Mouse (Mus musculus) bone marrow, adult 2 months (tissue): ENCODE data around the gene Adcy9. TPM values are rescaled to one million over a fixed set of nuclear protein-coding genes. Genes with fewer than 3 reads are reported as not detected.

ENCODE experiments used
- H3K27ac ChIP-seq: fragments of 200-500 bp; 2 replicates; pipeline ENCODE4 v1.5.1; 2012; ENCODE audit warnings: low read depth, mild to moderate bottlenecking, control low read depth, inconsistent platforms, low read length; ENCODE audit not compliant: control insufficient read depth, poor library complexity, insufficient read depth
- H3K4me1 ChIP-seq: fragments of 200-500 bp; 2 replicates; pipeline ENCODE4 v1.6.1; 2011; ENCODE audit warnings: low read length; ENCODE audit not compliant: control insufficient read depth, insufficient read depth
- H3K4me3 ChIP-seq: fragments of 200-500 bp; replicated peaks from 2 replicates; pipeline ENCODE3; 2011; ENCODE audit warnings: mild to moderate bottlenecking, low read depth, low read length, control low read depth; ENCODE audit not compliant: control insufficient read depth
- CTCF ChIP-seq: fragments of 200-500 bp; IDR thresholded peaks from 2 replicates; pipeline ENCODE4 v1.5.1; 2011; ENCODE audit warnings: low read length, control low read depth; ENCODE audit not compliant: control insufficient read depth, insufficient read depth
- POLR2A ChIP-seq: fragments of 200-500 bp; IDR thresholded peaks from 2 replicates; pipeline ENCODE4 v1.6.1; 2011; ENCODE audit warnings: low read depth, mild to moderate bottlenecking, control low read depth, low read length, borderline replicate concordance; ENCODE audit not compliant: control insufficient read depth
- WGBS: fragments of 180-500 bp; shearing (Covaris S2); methylation state at CpG from one replicate; pipeline ENCODE4 v1.1.7; 2018; 5-methylcytosine and 5-hydroxymethylcytosine counted together
- polyA plus RNA-seq: library from polyadenylated mRNA; stranded (reverse); fragments of >200 nt; gene quantifications from 2 replicates; pipeline ENCODE4 v1.2.4, GENCODE M21; 2011; ENCODE audit warnings: low replicate concordance; ENCODE audit not compliant: missing spikeins, insufficient read depth, insufficient read length

Adcy9 gene
- polyA plus RNA-seq, 1 experiment = 5.2 TPM

GRCm38 (mm10) chr16:4430232-4430631, 9.9 kb upstream of the Adcy9 start:
- WGBS = 82% methylated on average over 5 of the region's 5 CpGs
- Histone ChIP-seq H3K27ac (no peak overlapping the region), H3K4me1 (no peaks in the 10 kb centered on the region; the same call in 1 of the 2 replicates), H3K4me3 (no peak overlapping the region)
- TF ChIP-seq POLR2A = no peak
- TF ChIP-seq CTCF = no peak

- 12% methylated on average over 4 of the region's 4 CpGs for WGBS
- TF ChIP-seq CTCF (no peak), POLR2A (no peak)
- no peak overlapping the region for H3K27ac ChIP-seq
- H3K4me3 ChIP-seq = no peak overlapping the region
- H3K4me1 ChIP-seq = no peaks in the 10 kb centered on the region; the same call in 1 of the 2 replicates
Observed at GRCm38 (mm10) chr16:4425658-4426234, 5.4 kb upstream of the Adcy9 start.

GRCm38 (mm10) chr16:4423613-4424012, 3.3 kb upstream of the Adcy9 start:
- Histone ChIP-seq H3K4me1 (no peaks in the 10 kb centered on the region; the same call in 1 of the 2 replicates), H3K27ac (no peak overlapping the region), H3K4me3 (no peak overlapping the region)
- 67% methylated on average over 5 of the region's 5 CpGs for WGBS
- TF ChIP-seq CTCF (no peak), POLR2A (no peak)

- Histone ChIP-seq H3K27ac (no peak overlapping the region), H3K4me3 (no peak overlapping the region), H3K4me1 (no peaks in the 10 kb centered on the region; the same call in 1 of the 2 replicates)
- 92% methylated on average over 3 of the region's 3 CpGs for WGBS
- no peak for TF ChIP-seq CTCF
- no peak for TF ChIP-seq POLR2A
Observed at GRCm38 (mm10) chr16:4422991-4423390, 2.7 kb upstream of the Adcy9 start.

- WGBS = under 1% methylated on average over 85 of the region's 85 CpGs
- H3K4me3 ChIP-seq = peak overlapping the region; percentile 54
- TF ChIP-seq CTCF (no peak), POLR2A (peak; percentile 19; the same call in 1 of the 2 replicates)
- peaks cover 5% of the 10 kb centered on the region for H3K4me1 ChIP-seq
- H3K27ac ChIP-seq = peak overlapping the region; percentile 84
Observed at GRCm38 (mm10) chr16:4419546-4420297, 576 bp downstream of the Adcy9 start.

GRCm38 (mm10) chr16:4418776-4419545, 1.3 kb downstream of the Adcy9 start:
- peak overlapping the region; percentile 54 for H3K4me3 ChIP-seq
- H3K4me1 ChIP-seq = peaks cover 5% of the 10 kb centered on the region
- H3K27ac ChIP-seq = no peak overlapping the region
- TF ChIP-seq POLR2A (no peak), CTCF (no peak)
- WGBS = 46% methylated on average over 32 of the region's 32 CpGs

- no peak overlapping the region for H3K27ac ChIP-seq
- 82% methylated on average over 11 of the region's 11 CpGs for WGBS
- TF ChIP-seq CTCF (no peak), POLR2A (no peak)
- H3K4me1 ChIP-seq = peaks cover 8% of the 10 kb centered on the region
- no peak overlapping the region for H3K4me3 ChIP-seq
Observed at GRCm38 (mm10) chr16:4418072-4418471, 2.2 kb downstream of the Adcy9 start.

GRCm38 (mm10) chr16:4417455-4417854, 2.8 kb downstream of the Adcy9 start:
- Histone ChIP-seq H3K4me3 (no peak overlapping the region), H3K4me1 (peaks cover 8% of the 10 kb centered on the region), H3K27ac (no peak overlapping the region)
- TF ChIP-seq CTCF = no peak
- no peak for TF ChIP-seq POLR2A
- WGBS = 48% methylated on average over 7 of the region's 7 CpGs

- H3K4me3 ChIP-seq = no peak overlapping the region
Observed at GRCm38 (mm10) chr16:4414881-4415585, 5.3 kb downstream of the Adcy9 start.

More at GRCm38 (mm10) chr16:4414881-4415585, 5.3 kb downstream of the Adcy9 start:
- 46% methylated on average over 8 of the region's 8 CpGs for WGBS
- TF ChIP-seq POLR2A (no peak), CTCF (no peak)
- Histone ChIP-seq H3K4me1 (peaks cover 8% of the 10 kb centered on the region), H3K27ac (no peak overlapping the region)
